Mouse (Mus musculus) lung, adult 18-20 months (tissue): ENCODE data around the gene Ttc41.
"Not testable (repeated sequence)": the region's sequence is repeated elsewhere in the genome, so short reads cannot be mapped to it uniquely, and the experiment has no call there.

Experiments
- DNase-seq, 2 experiments: peaks; one replicate each; pipeline ENCODE4 v3.0.0; 2022; ENCODE audit warnings: mixed read lengths in 2 of 2

The Ttc41 gene

DNA sequence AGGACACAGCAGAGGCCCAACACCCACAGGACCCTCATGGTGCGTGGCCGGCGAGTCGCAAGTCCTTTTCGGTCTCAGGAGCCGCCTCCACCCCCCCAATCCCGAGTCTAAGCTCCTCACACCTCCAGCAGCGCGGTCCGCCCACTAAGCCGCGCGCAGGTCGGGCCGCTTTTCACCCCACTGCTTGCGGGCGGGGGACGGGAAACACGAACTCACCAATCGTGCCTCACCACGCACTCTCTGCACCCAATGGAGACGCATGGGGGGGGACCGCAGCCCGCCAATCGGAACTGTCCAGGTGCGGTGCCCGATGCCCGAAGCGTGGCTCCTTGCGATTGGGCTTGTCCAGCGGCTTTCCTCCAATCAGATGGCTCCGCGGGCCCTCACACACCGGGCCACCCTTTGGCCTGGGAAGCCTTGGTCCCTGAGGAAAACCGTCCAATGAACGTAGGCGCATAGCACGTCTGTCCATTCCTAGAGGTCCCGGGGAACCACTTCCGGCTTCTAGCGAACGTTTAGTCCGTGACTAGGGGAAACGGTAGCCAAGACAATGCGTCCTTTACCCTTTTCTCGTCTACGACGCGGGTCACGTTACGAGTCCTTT is at the start of gene Ttc41, which contains the start of gene Hsp90b1:
Gene Ttc41 (plus strand): TSS at position 494 of the 604 bp plus-strand sequence.
Gene Hsp90b1 (minus strand): TSS at position 192 of the 604 bp plus-strand sequence.
- peak; percentile 100 for DNase-seq

DNA sequence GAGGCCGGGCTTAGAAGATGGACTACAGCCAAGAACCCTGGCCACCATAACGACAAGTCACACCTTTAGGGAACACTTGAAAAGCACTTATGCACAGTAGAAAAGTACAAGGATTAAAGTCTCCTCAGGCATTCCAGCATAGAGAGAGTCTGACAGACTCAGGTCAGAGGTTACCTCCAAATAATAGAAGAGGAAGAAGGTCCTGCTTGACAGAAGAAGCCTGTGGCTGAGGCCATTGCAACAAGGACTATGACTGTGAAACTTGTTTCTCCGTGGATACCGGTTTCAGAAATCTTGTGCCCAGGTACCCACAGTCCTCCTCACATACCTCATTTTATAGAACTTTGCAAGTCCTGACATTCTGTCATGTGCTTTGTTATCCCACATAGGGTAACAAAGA is 35.1 kb upstream of the Ttc41 start:
- DNase-seq = not testable (repeated sequence)

GRCm38 (mm10) chr10:86684797-86685178 is 20.8 kb upstream of the Ttc41 start:
- DNase-seq = not testable (repeated sequence)

- DNase-seq = peak; percentile 72 to 76
These were observed 20.2 kb upstream of the Ttc41 start for GRCm38 (mm10) chr10:86685179-86686016.

GRCm38 (mm10) chr10:86686017-86686360 is 19.6 kb upstream of the Ttc41 start:
- DNase-seq = not testable (repeated sequence)

DNA sequence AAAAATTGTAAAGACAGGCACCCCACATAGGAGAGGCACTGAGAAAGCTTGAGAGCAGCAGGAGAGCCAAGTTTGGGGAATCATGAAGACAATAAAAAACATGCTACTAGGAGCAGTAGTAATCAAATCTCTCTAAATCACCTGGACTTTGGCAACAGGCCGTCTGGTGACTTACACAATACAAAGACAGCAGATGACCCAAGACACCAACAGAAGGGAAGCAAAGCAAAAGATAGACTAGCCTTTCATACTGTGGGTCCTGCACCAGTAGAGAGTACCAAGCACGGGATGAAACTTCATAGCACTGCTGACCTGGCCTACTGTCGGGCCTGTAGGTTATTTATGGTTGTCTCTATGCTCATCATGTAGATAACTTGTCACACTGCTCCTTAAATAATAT is 5.4 kb upstream of the Ttc41 start:
- no peak for DNase-seq

DNA sequence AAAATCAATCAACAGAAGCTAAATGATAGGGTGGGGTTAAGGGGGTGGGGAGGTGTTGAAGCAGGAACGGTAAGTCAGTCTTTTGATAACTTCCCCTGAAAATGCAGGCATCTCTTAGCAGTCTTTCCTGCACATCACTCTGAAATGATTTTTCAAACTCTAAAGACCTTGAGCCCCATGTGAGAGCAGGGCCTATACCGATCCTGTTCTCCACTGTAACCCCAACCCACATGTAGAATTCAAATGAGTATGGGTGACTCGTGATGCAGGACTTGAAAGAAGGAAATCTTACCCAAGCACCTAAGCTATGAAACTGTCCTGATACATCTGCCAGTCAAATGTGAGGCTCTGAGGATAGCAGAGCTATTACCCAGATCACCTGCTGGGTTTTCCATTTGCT is 4.6 kb upstream of the Ttc41 start:
- no peak for DNase-seq

- DNase-seq = no peak
These were observed 3.2 kb upstream of the Ttc41 start for GRCm38 (mm10) chr10:86702312-86702920.

DNA sequence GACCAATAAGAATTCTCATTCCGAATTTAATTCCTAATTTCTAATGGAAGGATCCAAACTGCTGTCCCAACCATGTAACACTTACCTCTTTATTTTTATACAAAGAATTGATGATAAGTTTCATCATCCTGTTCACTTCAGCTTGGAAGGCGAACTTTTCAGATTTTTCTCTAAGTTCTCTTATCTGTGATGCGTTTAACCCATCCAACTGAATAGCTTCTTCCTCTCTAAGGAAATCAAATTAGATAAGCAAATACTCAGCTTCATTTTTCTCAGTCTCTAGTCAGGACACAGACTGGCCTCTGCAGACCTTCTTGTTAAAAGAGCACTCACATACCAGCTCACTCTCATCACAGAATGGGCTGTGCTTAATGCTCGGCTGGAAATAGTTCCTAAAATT is 2.2 kb upstream of the Ttc41 start:
- no peak for DNase-seq

DNA sequence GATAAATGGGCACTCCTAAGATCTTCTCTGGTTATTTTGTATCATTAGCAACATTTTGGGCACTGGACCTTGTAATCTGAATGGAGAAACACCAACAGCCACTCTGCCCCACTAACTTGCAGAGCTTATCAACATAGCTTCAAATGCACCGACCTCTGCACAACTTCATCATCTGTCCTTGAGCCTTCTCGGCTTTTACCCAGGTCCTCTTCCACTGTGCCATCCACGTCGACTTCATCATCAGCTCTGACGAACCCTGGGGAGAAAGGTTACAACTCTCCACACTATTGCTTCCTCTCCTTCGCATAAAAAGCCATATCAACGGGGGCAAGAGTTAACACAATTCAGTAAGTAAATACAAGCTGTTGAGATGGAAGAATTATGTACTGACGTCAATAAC is 1.5 kb upstream of the Ttc41 start:
- no peak for DNase-seq

- peak; percentile 39 to 57 for DNase-seq
These were observed 921 bp upstream of the Ttc41 start for GRCm38 (mm10) chr10:86704589-86705191.

GRCm38 (mm10) chr10:86705922-86706752 is 526 bp downstream of the Ttc41 start:
- DNase-seq = peak; percentile 82 to 83

DNA sequence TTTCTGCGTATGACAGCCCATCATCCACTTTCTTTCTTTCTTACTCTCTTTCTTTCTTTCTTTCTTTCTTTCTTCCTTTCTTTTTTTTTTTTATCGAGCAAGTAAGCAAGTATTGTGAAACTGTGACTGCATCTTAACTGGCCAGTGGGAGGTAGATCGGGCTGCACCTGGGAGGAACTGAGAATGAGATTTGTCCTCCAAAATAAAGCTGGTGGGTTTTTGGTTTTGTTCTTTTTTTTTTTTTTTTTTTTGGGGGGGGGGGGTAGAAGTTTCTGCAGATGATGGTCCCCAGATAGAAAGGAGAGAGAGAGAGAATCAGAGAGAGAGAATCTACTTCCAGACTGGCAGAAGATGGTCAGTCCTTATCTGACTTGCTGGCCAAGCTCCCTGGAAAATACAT is 1.5 kb downstream of the Ttc41 start:
- no peak for DNase-seq

DNA sequence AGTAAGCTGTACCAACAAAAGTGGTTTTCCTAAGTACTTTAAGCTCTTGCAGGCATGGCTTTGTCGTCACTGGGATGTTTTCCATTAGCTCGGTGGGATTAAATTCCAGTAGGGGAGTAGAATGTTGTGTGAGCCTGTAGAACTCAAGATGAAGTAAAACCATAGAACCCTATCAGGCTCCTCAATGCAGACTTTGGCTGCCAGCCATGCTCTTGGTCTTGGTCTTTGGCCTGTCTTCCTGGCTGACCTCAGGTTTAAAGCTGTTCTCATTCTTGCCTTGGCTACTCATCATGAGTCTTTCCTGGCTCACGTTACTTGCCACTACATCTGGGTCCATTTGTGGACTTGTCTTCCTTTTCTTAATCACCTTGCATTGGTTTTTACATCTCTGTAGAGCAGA is 6.5 kb downstream of the Ttc41 start:
- no peak for DNase-seq

DNA sequence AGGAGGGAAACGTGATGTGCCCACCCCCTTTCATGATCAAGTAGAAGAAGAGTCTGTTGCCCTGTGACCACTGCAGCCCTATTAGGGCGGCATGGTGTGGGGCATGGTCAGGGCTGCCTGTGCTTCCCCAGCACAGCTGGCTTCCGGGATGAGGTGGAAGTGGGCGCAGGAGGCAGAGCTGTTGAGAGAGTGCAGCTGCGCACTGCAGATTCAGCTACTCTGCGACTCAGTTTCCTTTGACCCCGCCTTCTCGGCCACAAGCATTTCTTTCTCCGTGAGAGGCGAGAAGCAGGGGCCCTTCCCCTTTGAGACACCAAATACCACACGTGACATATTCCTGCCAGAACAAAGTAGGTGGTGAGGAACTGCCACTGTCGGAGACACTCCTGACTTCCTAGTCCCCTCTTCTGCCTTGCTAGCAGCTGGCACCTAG is 22.0 kb downstream of the Ttc41 start:
- peak; percentile 80 to 81 for DNase-seq

GRCm38 (mm10) chr10:86728176-86728575 is 22.6 kb downstream of the Ttc41 start:
- no peak for DNase-seq

DNA sequence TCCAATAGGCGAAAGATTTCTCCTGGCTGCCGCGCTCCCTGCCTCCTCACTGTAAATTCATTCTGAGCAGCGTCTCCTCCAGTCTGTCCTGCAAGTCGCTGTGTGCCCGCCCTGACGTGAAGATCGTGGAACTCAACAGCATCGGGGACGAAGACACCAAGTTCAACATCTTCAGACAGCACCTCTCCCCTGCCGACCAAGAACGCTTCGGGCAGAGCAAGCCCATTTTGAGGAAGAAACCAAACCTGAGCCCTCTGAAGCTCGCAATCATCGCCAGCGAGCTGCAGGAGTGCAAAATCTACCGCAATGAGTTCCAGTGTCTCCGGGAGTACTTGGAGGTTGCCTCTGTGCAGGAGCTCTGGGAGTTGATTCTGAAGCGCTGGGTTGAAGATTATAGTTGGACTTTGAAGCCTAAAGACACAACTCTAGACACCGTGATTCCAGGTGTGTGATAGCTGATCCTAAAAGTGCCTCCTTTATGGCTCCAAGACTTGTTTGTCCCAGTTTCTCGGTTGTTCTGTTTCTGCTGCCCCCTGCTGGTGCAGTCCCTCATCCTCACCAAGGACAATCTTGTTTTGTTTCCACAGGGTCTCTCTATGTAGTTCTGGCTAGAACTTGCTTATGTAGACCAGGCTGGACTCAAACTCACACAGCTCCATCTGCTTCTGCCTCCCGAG is 25.4 kb downstream of the Ttc41 start:
- peak; percentile 76 to 84 for DNase-seq

GRCm38 (mm10) chr10:86731500-86731863 is 25.9 kb downstream of the Ttc41 start:
- no peak for DNase-seq

DNA sequence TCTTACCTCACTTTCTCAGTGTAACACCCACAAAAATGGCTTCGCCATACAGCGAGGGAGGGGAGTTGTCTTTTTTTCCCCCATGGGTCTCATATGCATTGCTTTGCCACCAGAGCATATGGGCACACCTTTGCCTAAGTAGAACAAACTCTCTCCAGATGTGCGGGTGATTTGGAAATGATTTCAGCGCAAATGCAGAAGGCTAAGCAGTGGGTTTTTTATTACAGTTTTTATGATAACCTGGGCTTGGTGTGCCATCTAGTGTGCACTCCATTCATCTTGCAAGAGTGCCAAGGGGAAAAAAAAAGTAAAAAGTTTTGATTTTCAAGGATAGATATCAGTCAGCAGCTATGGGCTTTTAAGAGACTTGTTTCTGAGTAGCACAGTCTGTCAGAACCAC is 29.4 kb downstream of the Ttc41 start:
- no peak for DNase-seq

GRCm38 (mm10) chr10:86742918-86743317 is 37.3 kb downstream of the Ttc41 start:
- no peak for DNase-seq

DNA sequence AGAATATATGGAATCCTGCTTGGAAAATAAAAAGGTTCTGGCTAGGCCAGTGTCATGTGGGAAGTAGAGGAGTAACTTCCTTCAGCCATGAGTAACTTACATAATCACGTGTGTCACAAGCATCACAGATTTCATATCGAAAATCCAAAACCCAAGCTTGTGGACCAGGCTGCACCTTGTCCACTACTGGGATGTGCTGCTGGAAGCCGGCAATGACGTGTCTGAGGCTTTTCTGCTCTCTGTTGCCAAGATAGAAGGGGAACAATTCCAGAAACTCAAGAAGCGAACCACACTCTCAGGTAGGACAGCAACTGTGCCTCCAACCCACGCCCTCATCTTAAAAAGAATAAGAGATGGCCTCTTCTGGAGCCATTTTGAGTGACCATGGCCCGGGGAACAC is 38.7 kb downstream of the Ttc41 start:
- DNase-seq = no peak
